Mouse (Mus musculus) gastrocnemius, adult 18-20 months (tissue): Measurements from ENCODE around the gene Ccdc34. TPM values are rescaled to one million over a fixed set of nuclear protein-coding genes. Genes with fewer than 3 reads are reported as not detected.

Source experiments
- DNase-seq: peaks from one replicate; pipeline ENCODE4 v3.0.0; 2021; ENCODE audit warnings: low spot score
- total RNA-seq, 2 experiments: library from RNA; stranded (reverse); gene quantifications; 2 replicates each; pipeline ENCODE4 v1.2.3; 2021

Gene Ccdc34
- total RNA-seq, 2 experiments from 2014 or later = 2.4 to 2.8 TPM

- DNase-seq = no peak
These were observed 160.3 kb downstream of the Ccdc34 start for GRCm38 (mm10) chr2:110177879-110178278.

DNA sequence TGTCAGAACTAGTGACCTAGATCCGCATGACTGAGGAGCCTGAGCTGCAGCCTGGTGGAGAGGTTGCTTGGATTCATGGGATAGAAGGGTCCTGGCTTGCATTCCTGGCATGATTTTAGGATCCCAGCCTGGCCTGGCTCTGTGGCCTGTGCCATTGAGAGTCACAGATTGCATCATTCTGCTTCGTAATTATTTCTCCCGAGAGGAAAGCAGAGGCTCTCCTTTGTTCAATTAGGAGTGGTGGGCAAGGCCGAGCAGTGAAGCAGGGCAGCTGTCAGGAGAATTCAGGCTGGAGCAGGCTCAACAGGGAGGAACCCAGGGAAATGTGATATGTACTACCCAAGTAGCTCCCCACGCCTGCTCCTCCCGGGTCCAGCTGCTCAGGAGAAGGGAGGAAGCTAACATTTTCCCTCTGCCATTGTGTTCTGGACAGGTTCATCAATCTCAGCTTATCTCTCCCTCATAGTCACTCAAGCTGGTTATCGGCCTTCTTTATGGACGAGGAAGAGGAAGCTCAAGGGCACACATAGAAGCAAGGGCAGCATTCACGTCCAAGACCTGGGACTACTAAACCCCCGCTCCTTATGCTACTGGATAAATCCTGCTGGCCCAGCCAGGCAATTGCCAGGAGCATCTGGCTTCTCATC, 162.2 kb downstream of the Ccdc34 start:
- peak; percentile 72 for DNase-seq

DNA sequence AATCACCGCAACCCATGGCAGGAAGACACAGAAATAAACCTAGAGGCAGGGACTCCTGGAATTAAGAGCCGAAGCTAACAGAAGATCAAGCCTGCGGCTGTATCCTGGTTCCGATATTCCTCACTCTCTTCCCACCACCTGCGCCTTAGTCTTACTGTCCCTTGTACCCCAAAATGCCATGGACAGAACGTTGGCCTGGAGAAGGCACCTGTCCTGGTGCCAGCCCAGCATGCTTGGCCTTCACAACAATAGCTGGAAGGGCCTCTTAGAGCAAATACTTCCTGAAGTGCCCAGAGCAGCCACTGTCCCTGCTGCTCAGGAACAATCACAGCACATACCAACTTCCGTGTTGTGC, 162.7 kb downstream of the Ccdc34 start:
- DNase-seq = no peak

- DNase-seq = no peak
These were observed 164.0 kb downstream of the Ccdc34 start for GRCm38 (mm10) chr2:110181666-110182065.

GRCm38 (mm10) chr2:110182248-110182647, 164.6 kb downstream of the Ccdc34 start:
- DNase-seq = no peak

- DNase-seq = no peak
These were observed 165.3 kb downstream of the Ccdc34 start for GRCm38 (mm10) chr2:110182795-110183486.

- DNase-seq = no peak
These were observed 166.5 kb downstream of the Ccdc34 start for GRCm38 (mm10) chr2:110184071-110184470.

DNA sequence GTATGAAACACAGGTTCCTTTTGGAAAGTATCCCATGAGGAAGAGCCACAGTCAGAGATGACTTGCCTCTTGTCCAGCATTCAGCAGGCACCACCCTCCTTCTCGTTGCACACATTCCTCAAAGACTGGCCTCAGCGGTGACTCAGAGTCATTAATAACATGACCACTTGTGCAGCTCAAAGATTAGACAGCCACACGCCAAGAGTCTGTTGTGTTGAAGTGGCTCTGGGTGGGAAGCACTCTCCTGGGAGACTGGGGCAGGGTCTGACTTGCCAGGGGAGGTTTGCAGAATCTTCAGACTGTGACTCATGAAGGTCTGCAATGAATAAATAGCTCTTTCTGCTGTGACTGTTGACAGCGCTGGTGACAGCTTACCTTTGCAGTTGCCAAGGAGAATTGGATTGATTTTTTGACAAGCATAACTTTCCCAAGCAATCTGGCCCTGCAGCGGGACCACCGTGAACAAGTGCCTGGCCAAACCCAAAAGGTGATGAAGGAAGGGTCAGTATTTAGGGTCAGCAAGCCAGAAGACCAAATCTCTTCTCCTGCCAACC, 168.9 kb downstream of the Ccdc34 start:
- peak; percentile 47 for DNase-seq

- no peak for DNase-seq
These were observed 171.2 kb downstream of the Ccdc34 start for GRCm38 (mm10) chr2:110188696-110189397.

DNA sequence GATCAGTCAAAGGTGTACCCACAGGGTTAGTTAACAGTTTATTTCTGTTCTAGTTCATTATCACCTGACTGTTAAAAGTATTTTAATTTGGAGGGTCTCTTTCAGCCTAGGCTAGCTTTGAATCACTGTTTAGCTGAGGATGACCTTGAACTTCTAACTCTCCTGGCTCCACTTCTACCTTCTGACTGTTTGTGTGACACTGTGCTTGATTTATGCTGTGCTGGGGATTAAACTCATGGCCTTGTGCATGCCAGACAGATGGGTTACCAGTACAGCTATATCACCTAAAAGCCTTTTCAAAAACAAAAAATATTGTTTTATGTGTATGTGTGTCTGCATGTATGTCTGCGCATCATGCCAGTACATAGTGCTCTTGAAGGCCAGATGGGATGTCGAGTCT, 172.8 kb downstream of the Ccdc34 start:
- DNase-seq = no peak

DNA sequence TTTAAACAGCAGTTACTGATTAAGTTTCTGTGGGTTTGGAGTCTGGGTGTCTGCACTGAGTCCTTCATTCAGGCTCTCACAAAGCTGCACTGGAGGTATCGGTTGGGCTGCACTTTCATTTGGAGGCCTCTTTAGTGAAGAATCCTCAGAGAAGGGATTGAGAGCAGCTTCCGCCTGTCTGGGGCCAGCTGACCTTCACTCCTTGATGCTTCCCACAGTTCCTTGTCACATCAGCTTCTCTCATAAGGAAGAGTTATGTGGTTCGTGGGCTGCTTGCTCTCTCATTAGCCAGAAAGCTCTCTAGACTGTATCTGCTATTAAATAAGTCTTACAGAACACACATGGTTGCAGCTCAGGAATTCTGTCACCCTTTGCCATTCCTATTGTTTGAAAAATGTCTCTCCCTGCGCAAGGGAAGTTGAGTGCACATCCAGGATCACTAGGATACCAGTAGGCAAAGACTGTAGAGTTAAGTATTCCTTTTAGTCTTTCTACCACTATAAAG, 173.6 kb downstream of the Ccdc34 start:
- DNase-seq = no peak

DNA sequence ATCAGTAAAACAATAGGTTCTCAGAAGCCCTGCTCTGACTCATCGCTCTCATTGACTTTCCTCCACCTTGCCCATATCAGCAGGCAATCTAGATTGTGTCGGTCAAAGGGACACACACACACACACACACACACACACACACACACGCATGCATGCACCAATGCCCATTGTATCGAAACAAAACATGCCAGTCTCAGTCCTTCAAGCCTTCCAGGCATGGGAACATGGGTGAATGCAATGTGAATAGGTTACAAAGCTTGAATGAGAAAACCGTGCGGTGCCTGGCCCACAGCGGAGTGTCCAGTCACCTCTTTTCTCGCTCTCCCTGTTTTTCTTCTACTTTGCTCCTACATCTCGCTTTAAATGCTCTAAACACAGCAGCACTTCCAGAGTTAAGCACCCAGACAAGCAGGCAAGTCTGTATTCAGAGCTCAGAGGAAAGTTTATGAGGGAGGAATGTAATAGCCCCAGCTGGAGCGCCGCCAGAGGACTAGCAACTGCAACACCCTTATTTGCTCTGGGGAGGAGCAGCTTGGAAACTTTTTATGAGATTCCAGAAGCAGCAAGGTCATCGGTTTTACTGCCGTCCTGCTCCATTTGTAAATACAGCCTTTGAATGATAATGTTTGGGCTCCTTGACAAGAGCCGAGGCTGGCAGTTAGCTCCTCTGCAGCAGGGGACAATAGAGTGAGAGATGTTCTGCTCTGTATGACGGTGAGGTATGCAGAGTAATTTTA, 174.5 kb downstream of the Ccdc34 start:
- DNase-seq = peak; percentile 86

DNA sequence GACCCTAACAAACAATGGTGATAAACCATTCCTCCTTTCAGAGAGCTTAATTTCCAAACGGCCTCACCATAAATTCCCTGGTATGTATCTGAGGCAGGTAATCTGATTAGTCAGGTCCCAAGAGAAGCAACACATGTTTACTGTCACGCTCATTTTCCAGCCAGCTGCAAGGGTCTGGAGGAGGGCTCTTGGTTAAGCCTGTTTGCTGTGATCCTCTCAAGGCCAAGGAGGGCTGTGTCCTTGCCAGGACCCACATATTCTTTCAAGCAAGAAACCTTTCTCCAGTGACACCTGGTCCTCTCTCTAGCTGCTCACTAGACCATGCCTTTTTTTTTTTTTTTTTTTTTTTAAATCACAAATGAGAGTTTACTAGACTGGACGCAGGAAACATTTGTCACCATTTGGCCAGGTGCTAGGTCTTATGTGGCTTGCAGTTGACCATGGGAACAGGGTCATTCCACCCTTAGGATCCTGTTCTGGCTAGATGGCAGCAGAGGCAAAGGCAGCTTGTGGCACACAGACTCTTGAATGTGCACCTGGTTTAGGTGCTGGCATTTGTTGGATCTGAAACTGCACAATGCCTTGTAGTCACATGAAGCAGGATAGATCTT, 175.2 kb downstream of the Ccdc34 start:
- DNase-seq = no peak

GRCm38 (mm10) chr2:110196551-110196950, 178.9 kb downstream of the Ccdc34 start:
- DNase-seq = no peak

- DNase-seq = no peak
These were observed 182.0 kb downstream of the Ccdc34 start for GRCm38 (mm10) chr2:110199648-110200047.

GRCm38 (mm10) chr2:110201770-110202169, 184.2 kb downstream of the Ccdc34 start:
- DNase-seq = no peak

GRCm38 (mm10) chr2:110202716-110203497, 185.3 kb downstream of the Ccdc34 start:
- no peak for DNase-seq

GRCm38 (mm10) chr2:110204169-110204568, 186.6 kb downstream of the Ccdc34 start:
- DNase-seq = no peak

DNA sequence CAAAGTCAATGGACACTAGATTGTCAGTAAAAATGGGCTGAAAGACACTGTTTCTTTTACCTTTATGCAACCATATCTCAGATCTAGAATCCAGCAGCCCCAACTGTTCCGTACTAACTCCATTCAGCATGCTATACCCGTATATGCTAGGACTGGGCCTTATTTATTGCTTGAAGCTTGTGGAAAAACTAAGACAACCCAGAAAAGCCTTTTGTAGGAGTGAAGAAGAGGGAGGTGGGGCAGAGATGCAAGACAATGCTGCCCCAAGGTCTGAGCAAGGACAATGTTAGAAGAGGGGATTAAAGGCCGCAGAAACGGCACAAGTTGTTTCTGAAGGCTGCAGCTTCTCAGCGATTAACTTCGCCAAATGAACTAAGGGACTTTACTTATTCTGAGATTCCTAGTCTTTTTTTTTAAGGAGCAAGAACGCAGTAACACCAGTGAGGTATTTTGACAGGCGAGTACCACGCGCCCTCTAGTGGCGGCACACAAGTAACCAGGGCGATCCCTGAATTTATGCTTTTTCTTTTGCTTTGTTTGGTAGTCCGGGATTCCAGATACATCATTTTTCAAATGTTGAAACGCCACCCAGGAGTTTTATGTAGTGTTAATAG, 187.2 kb downstream of the Ccdc34 start:
- peak; percentile 70 for DNase-seq
